Mouse (Mus musculus) forebrain, embryonic 15.5 days (tissue): ENCODE data around the gene Dennd4a. TPM values are rescaled to one million over a fixed set of nuclear protein-coding genes. Genes with fewer than 3 reads are reported as not detected.

Experiments used
- ATAC-seq: fragments of 200-750 bp; cut with Nextera tagmentation; replicated peaks from 2 replicates; pipeline ENCODE4 v1.8.0; 2017; ENCODE audit warnings: mild to moderate bottlenecking, moderate TSS enrichment, moderate library complexity
- H3K27ac ChIP-seq: fragments of 300-500 bp; sonication (generic); replicated peaks from 2 replicates; pipeline ENCODE4 v1.5.1; 2015; ENCODE audit warnings: mild to moderate bottlenecking, inconsistent platforms
- H3K27me3 ChIP-seq: fragments of 300-500 bp; sonication (generic); 2 replicates; pipeline ENCODE4 v1.6.1; 2015; ENCODE audit warnings: inconsistent platforms
- H3K36me3 ChIP-seq: fragments of 300-500 bp; sonication (generic); 2 replicates; pipeline ENCODE4 v1.6.1; 2015; ENCODE audit warnings: mild to moderate bottlenecking, inconsistent platforms
- H3K4me1 ChIP-seq: fragments of 300-500 bp; sonication (generic); 2 replicates; pipeline ENCODE4 v1.6.1; 2015; ENCODE audit warnings: inconsistent platforms
- H3K4me2 ChIP-seq: fragments of 300-500 bp; sonication (generic); replicated peaks from 2 replicates; pipeline ENCODE4 v1.6.1; 2015; ENCODE audit warnings: mild to moderate bottlenecking, inconsistent platforms
- H3K4me3 ChIP-seq: fragments of 300-500 bp; sonication (generic); 2 replicates; pipeline ENCODE4 v1.5.1; 2015; ENCODE audit warnings: mild to moderate bottlenecking, inconsistent platforms
- H3K9ac ChIP-seq: fragments of 300-500 bp; sonication (generic); replicated peaks from 2 replicates; pipeline ENCODE4 v1.6.1; 2015; ENCODE audit warnings: mild to moderate bottlenecking, inconsistent platforms
- H3K9me3 ChIP-seq: fragments of 300-500 bp; sonication (generic); 2 replicates; pipeline ENCODE4 v1.6.1; 2016; ENCODE audit warnings: inconsistent platforms
- WGBS: fragments of 180-500 bp; shearing (Covaris S2); methylation state at CpG from one replicate; pipeline ENCODE4 v1.1.7; 2015; ENCODE audit warnings: mixed read lengths; 5-methylcytosine and 5-hydroxymethylcytosine counted together
- polyA plus RNA-seq: library from polyadenylated mRNA; unstranded; fragments of >200 nt; fragmentation: Nextera tagmentation; extraction: Ambion mirVana; gene quantifications from 2 replicates; pipeline ENCODE4 v1.2.1, GENCODE M21; 2015

The Dennd4a gene
- polyA plus RNA-seq, 1 experiment from 2014 or later, result 9.4 TPM

DNA sequence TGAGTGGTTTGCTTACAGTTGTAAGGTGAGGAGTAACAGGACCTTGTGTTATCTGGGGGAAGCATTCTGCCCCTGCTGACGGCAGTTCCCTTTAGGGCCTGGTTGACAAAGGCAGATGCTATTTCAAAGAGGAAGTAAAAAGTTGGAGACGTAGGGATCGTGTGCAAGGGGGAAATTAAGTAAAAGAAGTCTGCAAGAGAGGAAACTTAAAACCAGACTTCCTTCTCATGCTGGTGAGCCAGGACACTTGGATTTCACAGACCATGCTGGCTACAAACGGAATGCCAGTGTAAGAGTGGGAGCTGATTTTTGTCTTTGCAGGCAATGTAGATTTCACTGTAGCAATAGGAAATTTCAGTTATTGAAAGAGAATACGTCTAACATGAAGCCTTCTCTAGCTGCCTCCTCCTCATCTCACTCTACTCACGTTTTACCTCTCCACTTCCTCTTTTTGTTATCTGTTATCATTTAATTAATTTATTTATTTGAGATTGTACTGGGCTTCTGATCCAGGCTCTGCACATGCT is 19.0 kb downstream of the Dennd4a start:
- H3K9me3 ChIP-seq, result no peaks in the 10 kb centered on the region
- H3K27ac ChIP-seq, result no peak overlapping the region
- H3K9ac ChIP-seq, result no peak overlapping the region
- H3K4me2 ChIP-seq, result no peak overlapping the region
- WGBS, result 81% methylated on average over 6 of the region's 6 CpGs
- no peak for ATAC-seq
- H3K36me3 ChIP-seq, result no peaks in the 10 kb centered on the region
- H3K4me3 ChIP-seq, result no peak overlapping the region
- no peaks in the 10 kb centered on the region for H3K27me3 ChIP-seq
- H3K4me1 ChIP-seq, result no peaks in the 10 kb centered on the region

DNA sequence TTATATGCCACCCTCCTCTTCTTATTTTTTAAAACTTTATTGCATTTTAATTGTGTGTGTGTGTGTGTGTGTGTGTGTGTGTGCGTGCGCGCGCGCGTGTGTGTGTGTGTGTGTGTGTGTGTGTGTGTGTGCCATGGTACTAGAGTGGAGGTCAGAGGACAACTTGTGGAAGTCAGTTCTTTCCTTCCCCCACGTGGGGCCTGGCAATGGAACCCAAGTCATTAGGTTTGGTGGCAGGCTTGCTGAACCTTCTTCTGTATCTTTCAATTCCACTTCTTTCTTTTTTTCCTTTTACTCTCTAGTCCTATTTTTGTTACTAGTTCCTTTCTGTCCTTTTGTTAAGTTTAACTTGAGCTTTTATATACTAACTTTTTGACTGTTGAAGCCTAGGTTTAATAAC is 19.5 kb downstream of the Dennd4a start:
- Histone ChIP-seq H3K4me3 (no peak overlapping the region), H3K9ac (no peak overlapping the region), H3K4me2 (no peak overlapping the region), H3K27ac (no peak overlapping the region), H3K4me1 (no peaks in the 10 kb centered on the region), H3K27me3 (no peaks in the 10 kb centered on the region), H3K9me3 (no peaks in the 10 kb centered on the region), H3K36me3 (no peaks in the 10 kb centered on the region)
- WGBS, result 90% methylated on average over 7 of the region's 7 CpGs
- no peak for ATAC-seq

DNA sequence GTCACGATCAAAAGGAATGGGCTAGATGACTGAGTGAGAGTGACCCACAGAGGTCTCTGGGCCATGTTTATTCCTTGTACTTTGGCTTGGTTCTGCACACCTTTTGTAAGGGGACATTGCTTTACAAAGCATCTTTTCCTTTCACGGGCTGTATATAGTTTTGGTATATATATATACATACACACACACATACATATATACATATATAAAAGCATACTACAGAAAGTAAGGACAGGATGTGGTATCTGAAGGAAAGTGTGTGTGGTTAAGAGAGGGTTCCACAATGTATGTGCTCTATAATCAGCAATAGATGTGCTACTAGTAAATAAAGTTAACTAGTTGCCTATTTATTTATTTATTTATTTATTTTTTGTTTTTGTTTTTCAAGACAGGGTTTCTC is 20.6 kb downstream of the Dennd4a start:
- Histone ChIP-seq H3K27ac (no peak overlapping the region), H3K9ac (no peak overlapping the region), H3K4me1 (no peaks in the 10 kb centered on the region), H3K36me3 (no peaks in the 10 kb centered on the region), H3K9me3 (no peaks in the 10 kb centered on the region), H3K4me2 (no peak overlapping the region), H3K27me3 (no peaks in the 10 kb centered on the region), H3K4me3 (no peak overlapping the region)
- 87% methylated on average over 2 of the region's 2 CpGs for WGBS
- ATAC-seq, result no peak

DNA sequence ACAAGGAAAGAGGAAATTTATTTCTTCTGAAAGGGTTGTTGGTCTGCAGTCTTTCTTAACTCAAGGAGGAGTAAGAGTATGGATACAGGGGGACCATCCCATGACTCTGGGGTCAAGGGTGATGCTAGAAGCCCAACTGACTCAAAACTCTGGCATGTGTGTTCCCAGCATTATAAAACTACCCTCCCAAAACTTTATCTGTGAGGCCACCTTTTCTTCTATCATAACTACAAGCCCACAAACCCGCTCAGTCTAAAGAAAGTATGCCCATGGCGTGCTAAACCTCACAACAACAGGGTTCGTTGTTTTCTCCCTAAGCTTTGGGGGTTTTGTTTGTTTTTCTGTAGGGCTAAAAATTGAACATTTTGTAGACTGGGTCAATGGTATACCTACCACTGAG is 23.3 kb downstream of the Dennd4a start:
- H3K4me1 ChIP-seq, result no peaks in the 10 kb centered on the region
- 95% methylated on average over 3 of the region's 3 CpGs for WGBS

DNA sequence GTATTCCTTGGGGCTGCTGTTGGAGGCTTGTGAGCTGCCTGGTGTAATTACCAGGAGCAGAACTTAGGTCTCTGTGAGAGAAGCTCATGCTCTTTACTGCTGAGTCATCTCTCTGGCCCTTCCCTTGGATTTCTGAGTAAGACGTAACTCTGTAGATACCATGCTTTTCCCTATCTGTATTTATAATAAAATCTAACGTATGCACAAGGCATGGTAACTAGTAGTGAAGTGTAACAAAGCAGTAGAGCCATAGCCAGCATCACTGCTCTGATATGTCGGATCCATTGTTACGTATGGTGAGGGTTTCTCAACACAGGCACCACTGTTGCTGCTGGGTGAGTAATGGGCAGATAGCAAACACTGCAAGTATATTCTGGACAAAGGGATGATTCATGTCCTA is 34.2 kb downstream of the Dennd4a start:
- Histone ChIP-seq H3K9me3 (no peaks in the 10 kb centered on the region), H3K9ac (no peak overlapping the region), H3K27ac (no peak overlapping the region), H3K4me2 (no peak overlapping the region), H3K36me3 (peaks cover 8% of the 10 kb centered on the region; the same call in 1 of the 2 replicates), H3K4me3 (no peak overlapping the region), H3K4me1 (no peaks in the 10 kb centered on the region), H3K27me3 (no peaks in the 10 kb centered on the region)
- no peak for ATAC-seq
- 91% methylated on average over 4 of the region's 4 CpGs for WGBS

More for the DNA sequence above, 23.3 kb downstream of the Dennd4a start:
- no peaks in the 10 kb centered on the region for H3K27me3 ChIP-seq
- H3K4me3 ChIP-seq, result no peak overlapping the region
- H3K9me3 ChIP-seq, result no peaks in the 10 kb centered on the region
- H3K27ac ChIP-seq, result no peak overlapping the region
- no peak for ATAC-seq
- no peak overlapping the region for H3K4me2 ChIP-seq
- 0 out of 2 replicates have a peak, but pooled peaks cover 2% of the 10 kb centered on the region for H3K36me3 ChIP-seq
- H3K9ac ChIP-seq, result no peak overlapping the region

DNA sequence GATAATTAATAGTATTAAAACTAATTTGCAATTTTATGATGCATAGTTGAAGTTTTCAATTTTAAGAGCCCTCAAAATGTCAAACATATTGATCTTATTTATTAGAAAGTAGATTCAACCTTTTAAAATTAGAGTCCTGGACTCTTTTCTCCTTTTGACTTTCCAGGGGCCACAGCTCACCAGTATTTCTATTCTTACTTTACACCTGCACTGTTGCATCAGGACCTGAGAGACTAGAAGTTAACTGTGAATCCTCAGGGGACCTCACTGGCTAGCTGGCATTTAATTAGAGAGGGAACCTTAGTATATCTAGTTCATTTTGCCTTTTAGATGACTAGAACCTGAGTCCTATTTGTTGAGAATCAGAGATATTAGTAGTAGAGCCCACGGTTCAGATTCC is 38.4 kb downstream of the Dennd4a start:
- H3K4me1 ChIP-seq, result no peaks in the 10 kb centered on the region
- no peak overlapping the region for H3K4me3 ChIP-seq
- no peak overlapping the region for H3K4me2 ChIP-seq
- ATAC-seq, result no peak
- H3K27ac ChIP-seq, result no peak overlapping the region
- peaks cover 6% of the 10 kb centered on the region; the same call in 1 of the 2 replicates for H3K36me3 ChIP-seq
- H3K9ac ChIP-seq, result no peak overlapping the region
- no peaks in the 10 kb centered on the region for H3K9me3 ChIP-seq
- 89% methylated on average over 1 of the region's 1 CpGs for WGBS
- H3K27me3 ChIP-seq, result no peaks in the 10 kb centered on the region

DNA sequence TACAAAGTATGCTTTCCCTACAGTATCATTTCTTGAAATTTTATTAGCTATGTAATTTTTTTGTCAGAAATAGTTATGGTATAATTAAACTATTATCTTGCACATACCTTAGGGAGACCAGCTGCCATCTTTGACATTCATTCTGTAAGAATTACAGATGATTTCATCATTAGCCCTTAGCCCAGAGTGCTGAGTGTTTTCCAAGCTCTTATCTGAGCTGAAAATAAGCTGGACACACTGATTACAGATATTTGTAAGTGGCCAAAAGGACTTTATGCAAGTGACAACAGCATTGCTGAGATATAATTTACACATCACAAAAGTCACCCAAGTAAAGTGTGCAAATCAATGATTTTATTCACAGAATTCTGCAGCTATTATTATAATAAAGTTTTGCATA is 48.9 kb downstream of the Dennd4a start:
- Histone ChIP-seq H3K9ac (no peak overlapping the region), H3K4me2 (no peak overlapping the region), H3K4me1 (no peaks in the 10 kb centered on the region), H3K27me3 (no peaks in the 10 kb centered on the region), H3K36me3 (peaks cover 7% of the 10 kb centered on the region), H3K27ac (no peak overlapping the region), H3K9me3 (no peaks in the 10 kb centered on the region), H3K4me3 (no peak overlapping the region)
- ATAC-seq, result no peak

DNA sequence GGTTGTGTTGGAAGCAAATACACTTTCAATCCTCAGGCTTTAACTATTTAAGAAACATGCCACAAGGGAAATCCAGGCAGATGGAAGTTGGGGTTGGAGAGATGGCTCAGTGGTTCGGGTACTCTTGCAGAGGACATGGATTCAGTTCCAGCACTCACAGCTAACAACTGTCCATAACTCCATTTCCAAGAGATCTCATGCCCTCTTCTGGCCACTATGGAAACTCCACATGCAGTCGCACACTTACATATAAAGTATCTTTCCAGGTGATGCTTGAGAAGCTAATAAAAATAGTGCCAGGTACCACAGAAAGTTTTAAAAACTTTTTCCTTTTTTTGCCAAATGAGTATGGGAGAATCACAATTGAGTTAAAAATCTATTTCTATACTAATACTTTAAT is 51.5 kb downstream of the Dennd4a start:
- no peak overlapping the region for H3K4me2 ChIP-seq
- no peaks in the 10 kb centered on the region for H3K4me1 ChIP-seq
- H3K9ac ChIP-seq, result no peak overlapping the region
- no peak overlapping the region for H3K4me3 ChIP-seq
- H3K27ac ChIP-seq, result no peak overlapping the region
- H3K27me3 ChIP-seq, result no peaks in the 10 kb centered on the region
- no peak for ATAC-seq
- H3K36me3 ChIP-seq, result peaks cover 10% of the 10 kb centered on the region
- 92% methylated on average over 2 of the region's 2 CpGs for WGBS
- no peaks in the 10 kb centered on the region for H3K9me3 ChIP-seq

DNA sequence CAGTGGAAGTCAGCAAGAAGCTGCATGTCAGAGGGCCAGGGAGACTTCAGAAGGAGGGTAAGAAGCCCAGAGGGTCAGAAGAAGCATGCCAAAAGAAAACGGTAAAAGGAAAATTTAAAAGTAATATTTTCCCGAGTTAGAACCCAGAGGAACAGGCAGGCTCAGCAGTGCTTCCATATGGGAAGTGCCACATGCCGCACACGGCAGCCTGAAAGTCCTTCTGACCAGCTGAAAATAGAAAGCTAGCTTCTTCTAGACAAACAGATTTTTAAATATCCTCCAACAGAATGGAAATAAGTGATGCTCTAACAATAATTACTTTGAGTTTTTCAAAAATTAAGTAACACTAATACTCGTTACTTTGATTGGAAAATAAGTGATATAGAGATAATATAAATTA is 74.9 kb downstream of the Dennd4a start:
- Histone ChIP-seq H3K9me3 (no peaks in the 10 kb centered on the region), H3K4me3 (no peak overlapping the region), H3K36me3 (peaks cover 16% of the 10 kb centered on the region; the same call in 1 of the 2 replicates), H3K4me2 (no peak overlapping the region), H3K27ac (no peak overlapping the region), H3K4me1 (no peaks in the 10 kb centered on the region), H3K27me3 (no peaks in the 10 kb centered on the region), H3K9ac (no peak overlapping the region)
- no peak for ATAC-seq
- WGBS, result 87% methylated on average over 5 of the region's 5 CpGs

DNA sequence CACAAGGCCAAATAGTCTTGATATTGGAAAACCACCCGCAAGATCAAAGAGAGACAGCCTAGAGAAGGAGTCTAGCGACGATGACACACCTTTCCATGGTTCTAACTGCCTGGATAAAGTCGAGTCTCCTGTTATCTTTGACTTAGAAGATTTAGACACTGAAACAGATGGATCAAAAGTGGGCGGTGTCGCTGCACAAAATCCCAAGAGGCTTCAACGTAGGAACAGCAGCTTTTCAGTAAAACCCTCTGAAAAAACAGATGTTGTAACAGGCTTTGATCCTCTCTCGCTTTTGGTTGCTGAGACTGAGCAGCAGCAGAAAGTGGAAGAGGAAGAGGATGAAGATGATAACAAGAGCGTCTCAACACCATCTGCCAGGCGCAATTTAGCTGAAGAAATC is 85.5 kb downstream of the Dennd4a start:
- Histone ChIP-seq H3K9ac (no peak overlapping the region), H3K27ac (no peak overlapping the region), H3K4me3 (no peak overlapping the region), H3K27me3 (no peaks in the 10 kb centered on the region), H3K9me3 (no peaks in the 10 kb centered on the region), H3K36me3 (peaks cover 31% of the 10 kb centered on the region), H3K4me2 (no peak overlapping the region), H3K4me1 (no peaks in the 10 kb centered on the region)
- 91% methylated on average over 10 of the region's 10 CpGs for WGBS
- ATAC-seq, result no peak

DNA sequence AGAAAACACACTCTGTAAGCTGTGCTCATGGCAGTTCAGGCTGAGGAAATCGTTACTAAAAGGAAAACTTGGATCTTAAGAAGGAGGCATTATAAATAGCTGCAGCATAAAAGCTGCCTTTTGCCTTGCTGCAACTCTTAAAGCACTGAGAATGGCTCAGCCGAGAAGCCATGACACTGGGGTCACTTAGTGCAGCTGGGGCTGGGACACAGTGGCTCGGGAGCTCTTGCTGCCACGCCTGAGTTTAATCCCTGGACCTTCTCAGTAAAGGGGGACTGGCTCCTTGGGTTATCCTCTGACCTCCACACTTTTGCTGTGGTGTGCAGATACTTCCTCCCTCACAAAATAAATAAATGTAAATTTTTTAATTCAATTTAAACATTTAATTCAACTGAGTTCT is 91.7 kb downstream of the Dennd4a start:
- Histone ChIP-seq H3K9me3 (no peaks in the 10 kb centered on the region), H3K36me3 (peaks cover 36% of the 10 kb centered on the region), H3K4me2 (no peak overlapping the region), H3K9ac (no peak overlapping the region), H3K27ac (no peak overlapping the region), H3K4me3 (no peak overlapping the region), H3K4me1 (no peaks in the 10 kb centered on the region), H3K27me3 (no peaks in the 10 kb centered on the region)
- 29% methylated on average over 4 of the region's 4 CpGs for WGBS
- no peak for ATAC-seq

DNA sequence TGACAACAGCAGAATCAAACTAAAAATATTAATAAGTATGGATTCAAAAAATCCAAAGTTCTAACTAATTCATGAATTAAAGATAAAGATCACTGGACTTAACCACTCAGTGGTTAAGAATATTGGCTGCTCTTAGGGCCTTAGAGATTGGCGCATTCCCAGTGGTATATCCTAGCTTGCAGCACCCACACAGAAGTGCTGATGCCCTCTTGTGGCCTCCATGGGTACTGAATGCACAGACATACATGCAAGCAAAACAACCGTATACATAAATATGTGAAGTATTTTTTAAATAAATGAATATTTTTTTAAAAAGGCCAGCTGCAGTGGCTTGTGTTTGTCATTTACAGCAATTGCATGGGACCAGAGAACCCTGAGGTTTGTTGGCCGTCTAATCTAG is 92.2 kb downstream of the Dennd4a start:
- H3K4me2 ChIP-seq, result no peak overlapping the region
- H3K9ac ChIP-seq, result no peak overlapping the region
- no peaks in the 10 kb centered on the region for H3K9me3 ChIP-seq
- no peak overlapping the region for H3K27ac ChIP-seq
- 60% methylated on average over 3 of the region's 3 CpGs for WGBS
- H3K4me3 ChIP-seq, result no peak overlapping the region
- no peaks in the 10 kb centered on the region for H3K27me3 ChIP-seq
- H3K4me1 ChIP-seq, result no peaks in the 10 kb centered on the region
- peaks cover 31% of the 10 kb centered on the region for H3K36me3 ChIP-seq
- no peak for ATAC-seq

DNA sequence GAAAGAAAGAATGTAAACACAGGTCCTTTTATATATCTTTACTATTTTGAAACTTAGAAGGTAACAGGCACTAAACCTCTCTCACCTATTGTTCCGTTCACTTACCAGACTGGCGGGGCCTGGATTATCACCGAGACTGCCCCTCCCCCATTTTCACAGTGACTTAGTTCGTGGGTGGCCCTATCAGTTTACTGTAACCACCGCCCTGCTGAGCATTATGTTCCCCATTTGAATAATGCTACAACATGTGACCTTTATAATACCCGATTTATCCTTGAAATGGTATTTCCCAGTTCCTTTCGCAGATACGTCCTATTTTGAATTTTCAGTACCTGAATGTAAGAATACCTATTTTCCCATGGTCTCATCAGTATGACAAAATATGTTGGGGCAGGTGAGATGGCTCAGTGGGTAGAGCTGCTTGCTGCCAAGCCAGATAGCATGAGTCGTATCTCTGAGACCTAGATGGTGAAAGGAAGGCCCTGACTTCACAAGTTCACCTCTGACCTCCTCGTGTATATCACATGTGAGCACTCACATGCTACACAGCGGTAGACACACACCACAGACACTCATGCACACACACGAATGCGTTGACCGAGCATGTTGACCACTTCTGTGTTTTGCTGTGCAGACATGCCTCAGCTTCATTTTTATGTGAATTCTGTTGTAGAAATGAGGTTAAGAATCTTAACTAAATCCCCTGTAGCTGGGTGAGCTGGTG is 93.9 kb downstream of the Dennd4a start:
- no peak for ATAC-seq
- 92% methylated on average over 14 of the region's 14 CpGs for WGBS
- no peak overlapping the region for H3K4me2 ChIP-seq

More for the DNA sequence above, 93.9 kb downstream of the Dennd4a start:
- Histone ChIP-seq H3K4me3 (no peak overlapping the region), H3K36me3 (peaks cover 28% of the 10 kb centered on the region), H3K9ac (no peak overlapping the region), H3K9me3 (no peaks in the 10 kb centered on the region), H3K4me1 (no peaks in the 10 kb centered on the region), H3K27me3 (no peaks in the 10 kb centered on the region), H3K27ac (no peak overlapping the region)
